Mouse (Mus musculus) 3134 (cell line): Measurements from ENCODE around the gene Gm10570.
A peak's percentile ranks its signal among the peaks of the same experiment; 100 is the strongest.

Experiments used
- DNase-seq: peaks from one replicate; pipeline ENCODE4 v3.0.0-alpha.2; 2011; ENCODE audit warnings: low spot score; ENCODE audit not compliant: insufficient read length; ENCODE audit errors: extremely low read depth

Gene Gm10570

GRCm38 (mm10) chr4:130273698-130274345, 34.7 kb downstream of the Gm10570 start:
- DNase-seq: peak; percentile 69

DNA sequence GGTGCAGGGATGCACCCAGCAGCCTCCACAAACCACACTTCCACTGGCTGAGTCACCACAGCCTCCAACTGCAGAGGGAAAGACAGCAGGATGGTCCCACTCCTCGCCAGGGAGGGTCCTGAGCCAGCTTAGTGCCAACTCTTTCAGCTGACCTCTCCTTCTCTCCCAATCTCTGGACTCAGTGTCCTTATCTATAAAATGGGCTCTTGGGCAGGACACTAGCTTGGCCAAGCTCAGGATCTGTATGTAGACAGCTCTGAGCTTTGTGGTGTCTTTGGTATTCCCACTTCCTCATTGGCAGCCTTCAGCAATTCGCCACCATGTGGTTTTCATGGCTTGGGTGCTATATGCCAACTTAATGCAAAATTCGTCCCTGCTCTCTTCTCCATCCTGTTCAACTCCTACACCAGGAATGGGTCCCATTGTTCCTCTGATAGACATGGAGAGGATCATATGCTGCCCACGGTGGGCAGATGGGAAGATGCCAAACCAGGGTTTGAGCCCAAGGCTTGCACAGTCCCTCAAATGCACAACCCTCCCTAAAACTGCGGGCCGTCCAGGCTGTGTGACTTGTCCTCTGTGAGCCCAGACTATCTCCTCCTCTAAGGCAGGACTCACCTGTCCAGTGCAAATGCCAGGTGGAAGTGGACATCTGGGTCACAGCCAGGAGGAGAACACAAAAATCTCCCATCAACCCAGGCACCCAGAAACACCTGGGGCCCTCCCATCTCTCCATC, 37.7 kb downstream of the Gm10570 start:
- DNase-seq: peak; percentile 54

GRCm38 (mm10) chr4:130270089-130270488, 38.4 kb downstream of the Gm10570 start:
- DNase-seq: peak; percentile 48

GRCm38 (mm10) chr4:130268736-130269135, 39.7 kb downstream of the Gm10570 start:
- no peak for DNase-seq

DNA sequence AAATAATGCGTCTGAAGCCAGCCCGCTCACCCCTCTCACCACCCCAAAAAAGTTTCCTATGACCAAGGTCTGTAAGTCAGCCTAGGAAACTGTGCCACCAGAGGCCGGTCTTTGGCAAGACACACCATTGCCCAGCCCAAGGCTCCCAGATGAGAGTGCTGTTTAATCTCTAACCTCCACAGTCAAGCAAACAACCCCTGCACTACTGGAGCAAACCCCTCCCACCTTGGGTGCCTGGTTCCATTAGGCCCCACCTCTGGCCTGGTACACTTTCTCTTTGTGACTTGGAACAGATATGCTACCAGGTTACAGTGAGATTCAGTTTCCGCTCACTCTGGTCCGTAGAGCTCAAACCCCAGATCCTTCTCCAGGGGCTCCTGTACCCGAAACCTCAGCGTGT, 41.4 kb downstream of the Gm10570 start:
- DNase-seq: no peak

- DNase-seq: no peak
Measured at GRCm38 (mm10) chr4:130266601-130267000, 41.9 kb downstream of the Gm10570 start.

GRCm38 (mm10) chr4:130264698-130265349, 43.6 kb downstream of the Gm10570 start:
- peak; percentile 46 for DNase-seq

DNA sequence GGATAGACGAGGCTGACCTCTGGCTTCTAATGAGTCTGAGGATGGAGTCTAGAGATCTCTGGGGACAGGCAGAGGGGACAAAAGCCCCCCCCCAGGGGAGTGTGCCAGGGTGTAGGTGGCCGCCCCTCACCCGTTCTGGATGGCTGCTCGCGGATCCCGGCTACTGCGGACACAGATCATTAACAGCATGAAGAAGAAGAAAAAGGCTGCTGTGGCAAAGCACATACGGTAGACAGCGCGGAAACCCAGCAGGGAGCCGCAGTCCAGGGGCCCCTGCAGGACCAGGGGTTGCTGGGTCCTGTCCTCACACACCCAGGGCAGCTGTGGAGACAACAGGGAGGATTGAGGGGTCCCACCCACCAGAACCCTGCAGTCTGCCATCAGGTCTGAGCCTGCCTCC, 44.3 kb downstream of the Gm10570 start:
- DNase-seq: no peak

DNA sequence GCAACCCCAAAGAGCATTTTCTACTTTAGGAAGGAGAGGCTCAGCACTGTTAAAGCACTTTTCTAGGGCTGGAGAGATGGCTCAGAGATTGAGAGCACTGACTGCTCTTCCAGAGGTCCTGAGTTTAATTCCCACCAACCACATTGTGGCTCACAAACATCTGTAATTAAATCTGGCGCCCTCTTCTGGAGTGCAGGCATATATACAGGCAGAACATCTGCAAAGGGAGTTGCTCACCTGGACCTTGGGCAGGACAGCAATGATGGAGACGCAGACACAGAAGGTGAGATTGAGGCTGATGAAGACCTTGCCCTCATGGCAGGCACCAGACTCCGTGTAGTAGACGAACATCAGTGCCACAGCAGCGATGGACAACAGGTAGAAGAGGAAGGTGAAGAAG, 48.1 kb downstream of the Gm10570 start:
- DNase-seq: no peak
